Mouse (Mus musculus) induced T-regulatory cell, adult 2 months (primary cell): Measurements from ENCODE around the gene Strada.
A peak's percentile ranks its signal among the peaks of the same experiment; 100 is the strongest.

Experiments used
- DNase-seq: peaks from one replicate; pipeline ENCODE4 v3.0.0-alpha.2; 2012; ENCODE audit warnings: low read depth

Strada gene

GRCm38 (mm10) chr11:106187326-106187725 is 14.6 kb downstream of the Strada start:
- DNase-seq: no peak

DNA sequence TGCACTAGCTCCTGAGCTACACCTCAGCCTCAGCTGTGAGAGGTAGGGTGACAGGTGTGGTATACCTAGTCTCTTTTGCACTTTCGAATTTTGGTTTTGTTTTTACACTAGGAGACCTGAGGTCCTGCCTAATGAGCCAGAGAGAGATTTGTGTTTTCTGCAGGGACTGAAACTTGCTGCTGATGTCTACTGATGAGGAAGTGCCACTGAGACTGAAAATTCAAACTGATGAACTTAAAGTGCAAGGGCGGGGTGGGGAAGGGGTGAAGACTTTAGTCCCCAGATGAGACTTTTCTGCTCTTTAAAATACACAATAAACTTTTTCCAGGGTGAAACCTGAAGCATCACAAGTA is 21.5 kb downstream of the Strada start:
- DNase-seq: no peak

DNA sequence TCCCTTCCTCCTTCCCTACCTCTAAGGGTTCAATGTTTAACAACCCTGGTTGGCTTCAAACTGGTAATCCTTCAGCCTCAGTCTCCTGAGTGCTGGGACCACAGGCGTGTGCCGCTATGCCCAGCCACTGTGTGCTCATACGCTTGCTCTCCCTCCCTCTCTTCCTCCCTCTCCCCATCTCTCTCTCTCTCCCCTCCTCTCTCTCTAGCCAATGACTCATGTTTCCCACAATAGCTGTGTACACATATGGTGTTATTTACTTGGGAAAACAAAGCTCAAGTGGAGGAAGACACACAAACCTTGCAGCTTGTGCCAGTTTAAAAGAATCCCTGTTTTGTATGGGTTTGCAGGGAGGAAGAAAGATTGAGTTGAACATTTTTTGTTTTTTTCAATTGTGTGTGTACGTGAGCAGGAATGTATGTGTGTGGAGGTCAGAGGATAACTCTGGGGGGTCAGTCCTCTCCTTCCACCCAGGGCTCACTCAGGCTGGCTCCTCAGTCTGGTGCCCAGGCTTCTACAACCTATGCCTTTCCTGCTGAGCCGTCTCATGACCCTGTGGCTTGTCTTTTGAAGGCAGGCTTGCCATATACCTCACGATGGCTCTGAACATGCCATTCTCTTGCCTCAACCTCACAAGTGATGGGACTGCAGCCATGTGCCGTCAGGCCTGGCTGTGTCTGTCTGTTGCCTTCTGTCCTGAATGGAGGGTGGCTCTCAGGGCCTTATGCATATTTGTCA is 22.1 kb downstream of the Strada start:
- no peak for DNase-seq

DNA sequence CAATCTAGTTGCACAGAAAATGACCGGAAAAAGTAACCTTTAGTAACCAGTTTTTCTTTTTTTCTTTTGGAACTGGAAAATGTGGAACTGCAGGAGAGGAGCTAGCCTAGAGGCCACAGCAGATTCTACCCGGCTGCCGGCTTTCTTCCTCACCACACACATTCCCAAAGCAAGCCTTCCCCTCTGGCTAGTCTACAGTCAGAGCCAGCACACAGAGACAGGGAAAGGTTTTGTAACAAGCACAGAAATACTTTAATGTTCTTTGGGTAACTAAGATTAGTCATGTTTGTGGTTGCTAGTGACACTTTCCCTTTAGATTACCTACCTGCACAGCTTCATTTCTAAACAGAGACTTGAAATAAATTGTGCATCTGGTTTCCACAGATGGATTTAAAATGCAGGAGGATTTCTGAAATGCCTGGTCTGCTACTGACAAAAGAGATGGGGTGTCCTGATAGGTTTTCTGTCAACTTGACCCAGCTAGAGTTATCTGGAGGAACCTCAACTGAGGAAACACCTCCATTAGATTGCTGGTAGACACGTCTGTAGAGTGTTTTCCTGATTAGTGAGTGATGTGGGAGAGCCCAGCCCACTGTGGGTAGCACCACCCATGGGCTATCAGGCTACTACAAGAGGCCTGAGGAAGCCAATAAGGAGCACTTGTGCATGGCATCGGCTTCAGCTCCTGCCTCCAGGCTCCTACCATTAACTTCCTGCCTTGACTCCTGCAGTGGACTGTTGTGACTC is 23.8 kb downstream of the Strada start:
- DNase-seq: no peak

DNA sequence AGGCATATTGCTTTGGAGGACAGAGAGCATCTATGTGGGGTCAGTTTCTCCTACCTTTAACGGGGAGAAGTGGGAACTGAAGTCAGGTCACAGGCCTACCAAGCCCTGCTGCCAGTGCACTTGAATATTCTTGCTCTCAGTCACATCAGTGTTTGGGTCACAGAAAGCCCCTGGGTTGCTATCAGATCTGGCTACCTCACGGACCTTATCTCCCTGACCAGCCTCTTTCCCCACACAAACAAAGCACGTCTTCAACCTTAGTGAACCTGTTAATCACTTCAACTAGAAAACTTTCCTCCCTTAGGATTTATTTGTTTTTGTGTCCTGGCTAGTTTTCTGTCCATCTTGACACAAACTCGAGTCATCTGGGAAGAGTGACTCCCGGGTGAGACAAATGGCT is 25.6 kb downstream of the Strada start:
- no peak for DNase-seq

DNA sequence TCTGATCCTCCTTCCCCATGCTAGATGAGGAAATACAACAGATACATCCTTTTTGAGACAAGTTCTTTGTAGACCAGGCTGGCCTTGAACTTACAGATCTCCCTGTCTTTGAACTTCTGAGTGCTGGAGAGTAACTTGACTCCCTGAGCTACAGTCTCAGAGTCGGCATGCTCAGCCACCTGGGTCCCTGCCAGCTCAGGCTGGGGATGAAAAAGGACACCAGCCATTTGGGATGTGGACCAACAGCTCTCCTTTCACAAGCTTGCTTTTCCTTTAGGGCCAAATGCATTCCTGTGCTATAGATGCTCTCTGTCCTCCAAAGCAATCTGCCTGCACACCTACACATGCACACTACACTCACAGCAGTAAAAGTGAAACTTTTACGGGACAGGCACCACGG is 26.9 kb downstream of the Strada start:
- DNase-seq: no peak

DNA sequence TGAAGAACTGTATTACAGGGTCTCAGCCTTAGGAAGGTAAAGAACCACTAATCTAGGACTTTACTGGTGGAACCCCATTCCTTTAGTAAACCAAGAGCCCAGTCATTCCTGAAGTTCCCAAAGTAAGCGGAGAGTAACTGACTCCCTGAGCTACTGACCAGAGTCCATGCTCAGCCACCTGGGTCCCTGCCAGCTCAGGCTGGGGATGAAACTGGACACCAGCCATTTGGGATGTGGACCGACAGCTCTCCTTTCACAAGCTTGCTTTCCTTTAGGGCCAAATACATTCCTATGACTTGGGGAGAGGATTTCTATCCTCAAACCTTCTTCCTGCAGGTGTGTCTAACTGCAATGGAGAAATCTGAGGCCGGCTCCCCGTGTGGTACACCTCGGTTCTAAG is 27.6 kb downstream of the Strada start:
- no peak for DNase-seq

DNA sequence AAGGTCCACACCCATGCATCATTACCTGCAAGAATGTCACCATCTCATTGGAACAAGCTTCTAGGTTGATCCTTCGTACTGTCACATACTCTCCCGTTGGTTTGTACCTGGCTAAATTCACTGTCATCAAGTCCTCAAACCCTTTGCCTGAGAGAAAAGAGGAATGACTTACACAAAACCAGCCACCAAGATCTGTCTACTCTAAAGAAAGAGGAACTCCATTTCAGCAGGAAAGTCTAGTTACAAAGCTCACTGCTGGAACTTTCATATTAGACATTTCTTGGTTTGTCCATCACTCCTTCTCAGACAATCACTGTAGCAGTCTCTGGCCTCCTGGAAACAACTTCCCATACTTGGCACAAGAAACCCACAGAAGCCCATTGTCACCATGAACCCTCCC is 28.7 kb downstream of the Strada start:
- no peak for DNase-seq

GRCm38 (mm10) chr11:106170807-106171206 is 31.2 kb downstream of the Strada start:
- DNase-seq: peak; percentile 87

DNA sequence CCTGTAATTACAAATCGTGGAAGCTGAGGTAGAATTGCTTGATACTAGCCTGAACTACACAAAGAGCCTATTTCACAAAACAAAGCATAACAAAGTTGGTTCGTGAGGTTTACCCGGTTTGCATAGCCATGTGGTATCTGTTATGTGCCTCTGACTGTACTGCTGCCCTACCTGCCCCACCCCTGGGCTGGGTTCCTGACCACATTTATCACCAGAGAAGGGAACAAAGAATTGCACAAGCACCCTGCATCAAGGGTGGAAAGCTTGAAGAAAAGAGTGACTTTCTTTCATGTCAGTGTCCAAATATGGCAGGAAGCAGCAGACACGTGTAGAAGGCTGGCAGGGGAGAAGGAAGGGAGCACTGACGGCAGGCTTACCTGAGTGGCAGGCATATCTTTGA is 34.5 kb downstream of the Strada start:
- peak; percentile 79 for DNase-seq

DNA sequence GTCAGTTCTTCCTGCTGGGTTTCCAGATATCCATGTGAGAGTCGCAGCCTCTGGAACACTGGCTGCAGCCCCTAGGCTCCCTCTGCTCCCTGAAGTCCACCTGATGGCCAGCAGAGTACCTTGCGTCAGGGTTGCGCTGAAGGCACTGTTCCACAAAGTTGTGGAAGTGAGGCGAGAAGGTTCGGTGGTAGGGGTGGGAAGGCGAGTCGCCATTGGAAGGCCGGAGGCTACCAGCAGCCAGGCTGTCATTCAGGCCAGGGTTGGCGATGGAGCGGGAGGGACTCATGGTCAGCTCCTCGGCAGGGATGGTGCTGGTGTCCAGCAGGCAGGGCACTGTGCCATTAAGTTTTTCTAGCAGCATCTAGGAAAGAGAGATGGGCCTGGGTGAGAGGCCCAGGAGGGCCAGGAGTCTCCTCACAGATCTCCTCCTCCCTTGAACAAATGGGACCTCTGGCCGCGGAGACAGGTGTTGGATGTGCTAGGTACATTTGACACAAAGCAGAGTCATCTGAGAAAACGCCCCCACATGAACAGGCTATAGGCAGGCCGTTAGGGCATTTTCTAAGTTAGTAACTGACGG is 37.3 kb downstream of the Strada start:
- no peak for DNase-seq

GRCm38 (mm10) chr11:106163546-106163945 is 38.4 kb downstream of the Strada start:
- no peak for DNase-seq

GRCm38 (mm10) chr11:106162237-106162636 is 39.7 kb downstream of the Strada start:
- no peak for DNase-seq

DNA sequence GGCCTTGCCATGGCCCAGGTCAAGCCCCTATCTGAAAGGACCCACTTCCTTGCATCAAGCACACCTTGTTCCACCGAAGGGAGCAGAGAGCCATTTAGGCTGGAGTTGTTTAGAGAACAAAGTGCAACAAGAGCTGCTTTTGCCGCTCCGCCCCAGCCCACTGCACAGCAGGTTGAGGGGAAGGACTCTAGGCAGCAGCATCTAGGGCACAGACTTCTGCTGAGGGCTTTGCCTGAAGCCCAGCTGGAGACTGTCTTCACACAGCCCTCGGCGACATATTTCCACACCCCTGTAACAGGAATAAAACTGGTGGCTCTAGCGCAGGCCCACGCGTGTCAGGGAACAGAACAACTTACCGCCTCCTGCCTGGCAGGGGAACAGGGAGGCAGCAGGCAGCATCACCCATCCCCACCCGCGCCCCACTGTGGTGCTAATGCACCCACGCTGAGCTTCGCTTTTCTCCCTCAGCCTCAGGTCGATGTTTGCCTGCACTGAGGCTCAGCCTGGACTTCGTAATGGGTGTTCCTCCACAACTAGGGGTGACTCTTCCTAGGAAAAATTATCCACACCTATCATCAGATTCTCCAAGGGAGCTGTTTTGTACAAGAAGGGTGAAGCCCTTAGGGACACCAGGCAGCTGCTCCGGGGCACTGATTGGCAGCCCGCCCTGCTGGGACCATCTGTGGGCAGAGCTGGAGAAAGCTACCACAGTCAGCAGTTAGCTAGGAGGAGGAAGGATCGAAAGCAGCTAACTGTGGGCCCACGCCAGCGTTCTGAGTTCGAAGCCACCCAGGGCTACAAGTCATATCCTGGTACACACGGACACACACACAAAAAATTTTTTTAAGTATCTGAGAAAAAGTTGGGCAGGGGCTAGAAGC is 40.9 kb downstream of the Strada start, which contains the start of the genes Gm10840 and Limd2:
Gene Gm10840, plus strand, starts transcription at position 10 of the 881 bp plus-strand sequence.
Gene Limd2, minus strand, starts transcription at position 20 of the 881 bp plus-strand sequence.
- DNase-seq: peak; percentile 80

- peak; percentile 86 for DNase-seq
Measured at GRCm38 (mm10) chr11:106159921-106160840, 41.8 kb downstream of the Strada start.

GRCm38 (mm10) chr11:106159216-106159920 is 42.6 kb downstream of the Strada start:
- peak; percentile 94 for DNase-seq

DNA sequence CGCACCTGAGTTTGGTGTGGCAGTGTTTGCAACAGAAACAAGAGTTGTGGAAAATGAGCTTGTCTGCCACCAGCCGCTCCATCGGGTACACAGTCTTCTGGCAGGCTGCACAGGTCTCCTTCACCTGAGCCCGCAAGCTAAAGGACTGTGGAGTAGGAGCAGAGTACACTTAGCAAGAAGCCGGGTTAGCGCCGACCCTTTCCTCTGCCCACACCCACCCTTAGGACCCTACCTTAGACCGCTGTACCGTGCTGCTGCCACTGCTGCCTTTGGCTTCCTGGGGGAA is 43.1 kb downstream of the Strada start:
- DNase-seq: no peak

- peak; percentile 85 for DNase-seq
Measured at GRCm38 (mm10) chr11:106158081-106158929, 43.7 kb downstream of the Strada start.

GRCm38 (mm10) chr11:106157154-106157553 is 44.8 kb downstream of the Strada start:
- DNase-seq: no peak

DNA sequence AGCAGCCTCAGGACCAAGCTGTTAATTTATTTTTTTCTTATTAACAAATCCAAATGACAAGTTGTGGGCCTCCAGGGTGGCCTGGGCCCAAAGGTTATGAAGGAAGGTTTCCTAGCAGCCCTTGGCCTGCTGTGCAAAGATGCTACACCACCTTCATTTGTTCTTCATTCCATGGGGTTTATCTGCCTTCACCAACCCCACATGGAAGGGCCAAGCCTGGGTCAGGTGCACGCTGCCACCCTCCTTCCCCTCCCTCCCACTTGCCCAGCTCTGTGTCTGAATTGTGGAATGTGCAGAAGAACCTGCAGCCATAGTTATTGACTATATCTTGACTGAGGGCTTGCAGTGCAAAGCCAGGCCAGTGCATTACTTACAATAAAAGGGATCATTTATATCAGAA is 45.7 kb downstream of the Strada start:
- no peak for DNase-seq
